ENCODE assay signal across 19 mouse cellular contexts in genomic region chr11:90286550-90287154, GRCm38 (mm10). TPM values are rescaled to one million over a fixed set of nuclear protein-coding genes. Genes with fewer than 3 reads are reported as not detected.
DNase-seq lines count a peak whose midpoint lies in the region; ATAC-seq lines count a peak whose summit lies in the region.
"Had no signal": no experiment of that assay in that cellular context is flagged by ENCODE, and none has a peak within 500 bp of the region (broad histone marks: within the 10 kb centered on the region; RNA-seq: fewer than 3 reads in every experiment).

No protein-coding gene starts in this region.

- no peak overlapping the region for H3K4me2 ChIP-seq in intestine, embryonic 14.5 days (ENCODE audit: low read length)
- H3K4me2 ChIP-seq in intestine, embryonic 16.5 days (ENCODE audit: low read depth, low read length), result no peak overlapping the region
- H3K4me2 ChIP-seq: forebrain, embryonic 13.5 days; heart, embryonic 12.5 days; hindbrain, embryonic 14.5 days had no signal

- no peaks in the 10 kb centered on the region for H3K27me3 ChIP-seq in intestine, embryonic 14.5 days (replicated peaks; ENCODE audit: control insufficient read depth, insufficient read depth, low read length)
- no peaks in the 10 kb centered on the region for H3K27me3 ChIP-seq in intestine, embryonic 16.5 days (replicated peaks; ENCODE audit: control insufficient read depth, insufficient read depth, low read length)
- H3K27me3 ChIP-seq: forebrain, embryonic 13.5 days; heart, embryonic 12.5 days had no signal

- no peaks in the 10 kb centered on the region for H3K36me3 ChIP-seq in intestine, embryonic 14.5 days (ENCODE audit: control insufficient read depth, insufficient read depth, low read length)
- no peaks in the 10 kb centered on the region for H3K36me3 ChIP-seq in intestine, embryonic 16.5 days (ENCODE audit: control insufficient read depth, insufficient read depth, low read length)
- H3K36me3 ChIP-seq: embryonic facial prominence, embryonic 10.5 days; heart, embryonic 12.5 days; hindbrain, embryonic 10.5 days had no signal

- DNase-seq in intestine, embryonic 14.5 days (ENCODE audit: low spot score), result peak; percentile 28
- DNase-seq in 3134 (ENCODE audit: extremely low read depth, insufficient read length, low spot score) (peak; percentile 30), 416B (ENCODE audit: low read depth) (peak; percentile 91)
- no peak for DNase-seq in cerebellum, adult 8-10 months
- no peak for DNase-seq in layer of hippocampus, adult 8-10 months (ENCODE audit: low spot score in 2 of 2)
- DNase-seq: adrenal gland, postnatal 36 days; cerebellum, adult 11-12 months; cerebellum, adult 9-11 months; cerebellum, postnatal 36 days; forebrain, postnatal 0 days; gastrocnemius, postnatal 14 days had no signal

- no peak overlapping the region for H3K27ac ChIP-seq in intestine, embryonic 14.5 days (ENCODE audit: low read depth)
- H3K27ac ChIP-seq in intestine, embryonic 16.5 days (ENCODE audit: low read length), result no peak overlapping the region
- H3K27ac ChIP-seq: embryonic facial prominence, embryonic 10.5 days; forebrain, embryonic 13.5 days; hindbrain, embryonic 10.5 days; hindbrain, embryonic 14.5 days had no signal

- WGBS in intestine, embryonic 14.5 days, result 80% methylated on average over 6 of the region's 6 CpGs
- 76% methylated on average over 6 of the region's 6 CpGs for WGBS in intestine, embryonic 16.5 days

- no peaks in the 10 kb centered on the region for H3K9me3 ChIP-seq in intestine, embryonic 14.5 days (ENCODE audit: control insufficient read depth, low read length)
- no peaks in the 10 kb centered on the region for H3K9me3 ChIP-seq in intestine, embryonic 16.5 days (ENCODE audit: control insufficient read depth, low read length)
- H3K9me3 ChIP-seq: embryonic facial prominence, embryonic 10.5 days; forebrain, embryonic 13.5 days; heart, embryonic 12.5 days; hindbrain, embryonic 10.5 days had no signal

- no peak for ATAC-seq in intestine, embryonic 14.5 days (replicated peaks; ENCODE audit: low FRiP score, low TSS enrichment, low read depth)
- no peak for ATAC-seq in intestine, embryonic 16.5 days
- peak; percentile 53 for ATAC-seq in common myeloid progenitor, adult 5-6 weeks (replicated peaks; ENCODE audit: low read depth, poor library complexity, severe bottlenecking)
- ATAC-seq: forebrain, embryonic 13.5 days; forebrain, postnatal 0 days; intestine, postnatal 0 days had no signal

- H3K4me1 ChIP-seq in intestine, embryonic 14.5 days (replicated peaks; ENCODE audit: control insufficient read depth, insufficient read depth, low read length), result no peaks in the 10 kb centered on the region
- no peaks in the 10 kb centered on the region for H3K4me1 ChIP-seq in intestine, embryonic 16.5 days (ENCODE audit: control insufficient read depth, insufficient read depth, low read length)
- H3K4me1 ChIP-seq: embryonic facial prominence, embryonic 10.5 days; forebrain, embryonic 13.5 days; heart, embryonic 12.5 days; hindbrain, embryonic 10.5 days had no signal

- H3K9ac ChIP-seq in intestine, embryonic 14.5 days (ENCODE audit: low read length), result no peak overlapping the region
- H3K9ac ChIP-seq in intestine, embryonic 16.5 days (ENCODE audit: low read depth, low read length), result no peak overlapping the region
- H3K9ac ChIP-seq: forebrain, embryonic 13.5 days; forebrain, postnatal 0 days; heart, embryonic 12.5 days; hindbrain, embryonic 14.5 days had no signal

- H3K4me3 ChIP-seq in intestine, embryonic 14.5 days (ENCODE audit: low read depth, low read length), result no peak overlapping the region
- no peak overlapping the region for H3K4me3 ChIP-seq in intestine, embryonic 16.5 days (ENCODE audit: low read length)
- H3K4me3 ChIP-seq: embryonic facial prominence, embryonic 10.5 days; forebrain, embryonic 13.5 days; heart, embryonic 12.5 days; hindbrain, embryonic 10.5 days had no signal

RNA-seq across cellular contexts. Expression of gene Mmd, which starts 37.4 kb away (rescaled TPM):
- 35.5 and 41.1 TPM in 2 replicates for polyA plus RNA-seq in intestine, embryonic 14.5 days (2014; fragmentation: Nextera tagmentation; extraction: Ambion mirVana)
- 47.7 and 49.4 TPM in 2 replicates for polyA plus RNA-seq in intestine, embryonic 16.5 days (2015; fragmentation: Nextera tagmentation; extraction: Ambion mirVana)
- 16.2 and 18.1 TPM in 2 replicates for total RNA-seq in common myeloid progenitor, adult 5-6 weeks (2017)
- total RNA-seq in layer of hippocampus, adult 8-10 months (2022), result 100 to 1,000 TPM; 293 to 382 (median 331) TPM

Comparison
In these comparisons a context has a peak if more than half of its experiments do, and no peak if none do; other contexts are left out.
1. DNase-seq: peak in intestine, embryonic 14.5 days (single experiment), 3134 (single experiment) and 416B (single experiment); none in cerebellum, adult 8-10 months (single experiment) and layer of hippocampus, adult 8-10 months (0 of 2).
2. RNA of gene Mmd, which starts 37.4 kb away (total RNA-seq): 293 to 382 TPM in layer of hippocampus, adult 8-10 months; 16.2 to 18.1 TPM in common myeloid progenitor, adult 5-6 weeks; every median in the first group is over 10 times any median in the second.